Mouse (Mus musculus) forebrain, embryonic 11.5 days (tissue): ENCODE data around the gene Hibch. TPM values are rescaled to one million over a fixed set of nuclear protein-coding genes. Genes with fewer than 3 reads are reported as not detected.

Experiments used
- ATAC-seq: fragments of 200-750 bp; cut with Nextera tagmentation; replicated peaks from 2 replicates; pipeline ENCODE4 v1.8.0; 2017; ENCODE audit warnings: moderate TSS enrichment; ENCODE audit not compliant: low FRiP score
- DNase-seq: peaks from one replicate; pipeline ENCODE4 v3.0.0-alpha.2; 2017; ENCODE audit warnings: low spot score
- H3K27ac ChIP-seq: fragments of 300-500 bp; sonication (generic); 2 replicates; pipeline ENCODE4 v1.5.1; 2014; ENCODE audit warnings: low read depth, low read length
- H3K27me3 ChIP-seq: fragments of 300-500 bp; sonication (generic); 2 replicates; pipeline ENCODE4 v1.6.1; 2014; ENCODE audit warnings: mild to moderate bottlenecking, low read length, mixed read lengths; ENCODE audit not compliant: control insufficient read depth, insufficient read depth
- H3K36me3 ChIP-seq: fragments of 300-500 bp; sonication (generic); 2 replicates; pipeline ENCODE4 v1.6.1; 2014; ENCODE audit warnings: mild to moderate bottlenecking, low read length, moderate library complexity, mixed read lengths; ENCODE audit not compliant: control insufficient read depth, insufficient read depth
- H3K4me1 ChIP-seq: fragments of 300-500 bp; sonication (generic); replicated peaks from 2 replicates; pipeline ENCODE4 v1.6.1; 2014; ENCODE audit warnings: low read length, mixed read lengths; ENCODE audit not compliant: control insufficient read depth, insufficient read depth
- H3K4me2 ChIP-seq: fragments of 300-500 bp; sonication (generic); 2 replicates; pipeline ENCODE4 v1.6.1; 2014; ENCODE audit warnings: low read depth, mild to moderate bottlenecking, low read length, moderate library complexity, mixed read lengths; ENCODE audit not compliant: severe bottlenecking
- H3K4me3 ChIP-seq: fragments of 300-500 bp; sonication (generic); 2 replicates; pipeline ENCODE4 v1.5.1; 2014; ENCODE audit warnings: low read depth, low read length
- H3K9ac ChIP-seq: fragments of 300-500 bp; sonication (generic); 2 replicates; pipeline ENCODE4 v1.6.1; 2014; ENCODE audit warnings: low read length
- H3K9me3 ChIP-seq: fragments of 300-500 bp; sonication (generic); 2 replicates; pipeline ENCODE4 v1.6.1; 2016; ENCODE audit warnings: low read length, mixed read lengths; ENCODE audit not compliant: control insufficient read depth
- WGBS: fragments of 180-500 bp; shearing (Covaris S2); extraction: QIAGEN DNeasy Blood & Tissue Kit; methylation state at CpG from one replicate; pipeline ENCODE4 v1.1.7; 2014; 5-methylcytosine and 5-hydroxymethylcytosine counted together
- polyA plus RNA-seq: library from polyadenylated mRNA; unstranded; fragments of >200 nt; fragmentation: Nextera tagmentation; extraction: Ambion mirVana; gene quantifications from 2 replicates; pipeline ENCODE4 v1.2.1, GENCODE M21; 2014

Gene Hibch
- polyA plus RNA-seq, 1 experiment from 2014 or later: 24.1 TPM

DNA sequence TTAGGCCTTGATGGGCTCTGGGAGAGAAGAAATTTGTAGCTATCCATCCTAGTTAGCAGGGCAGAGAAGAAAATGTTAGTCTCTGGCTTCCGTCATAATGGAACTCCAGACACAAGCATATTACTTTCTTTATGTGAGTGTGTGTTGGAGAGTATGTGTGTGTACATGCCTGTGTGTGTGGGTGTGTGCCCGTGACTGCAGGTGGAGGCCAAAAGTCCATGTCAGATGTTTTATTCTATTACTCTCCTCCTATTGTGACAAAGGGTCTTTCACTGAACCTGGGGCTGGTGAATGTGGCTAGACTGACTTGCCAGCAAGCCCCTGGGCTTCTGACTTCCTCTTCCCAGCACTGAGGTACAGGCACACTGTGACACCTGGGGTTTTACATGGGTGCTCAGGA is 109.7 kb downstream of the Hibch start:
- Histone ChIP-seq H3K4me2 (no peak overlapping the region), H3K4me3 (no peak overlapping the region), H3K27me3 (no peaks in the 10 kb centered on the region), H3K9ac (no peak overlapping the region), H3K36me3 (no peaks in the 10 kb centered on the region), H3K4me1 (no peaks in the 10 kb centered on the region; the same call in 1 of the 2 replicates), H3K9me3 (no peaks in the 10 kb centered on the region), H3K27ac (no peak overlapping the region)
- WGBS: 88% methylated on average over 2 of the region's 2 CpGs
- ATAC-seq: no peak
- no peak for DNase-seq

DNA sequence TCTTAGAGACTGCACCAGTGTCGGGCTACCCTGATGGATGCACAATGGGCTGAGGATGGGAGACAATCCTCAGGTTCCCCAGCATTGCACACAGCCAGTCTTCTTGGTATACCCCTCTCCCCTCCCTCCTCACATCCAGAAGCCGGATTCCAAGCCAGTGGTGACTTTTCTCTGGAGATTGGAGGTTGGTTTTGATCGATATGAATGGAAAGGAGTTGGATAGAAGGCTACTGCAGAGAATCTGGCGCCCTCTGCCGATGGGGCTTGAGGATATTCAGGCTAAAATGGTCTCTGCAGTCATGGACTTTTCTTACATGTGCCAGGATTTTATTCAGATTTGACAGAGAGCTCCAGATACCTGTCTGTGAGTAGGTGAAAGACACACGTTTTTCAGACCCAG is 110.4 kb downstream of the Hibch start:
- no peak for ATAC-seq
- H3K9ac ChIP-seq: no peak overlapping the region
- H3K4me2 ChIP-seq: no peak overlapping the region
- H3K27ac ChIP-seq: no peak overlapping the region
- WGBS: 33% methylated on average over 6 of the region's 6 CpGs
- H3K36me3 ChIP-seq: no peaks in the 10 kb centered on the region
- H3K4me3 ChIP-seq: no peak overlapping the region
- no peaks in the 10 kb centered on the region; the same call in 1 of the 2 replicates for H3K4me1 ChIP-seq
- H3K9me3 ChIP-seq: no peaks in the 10 kb centered on the region
- DNase-seq: peak; percentile 58
- H3K27me3 ChIP-seq: no peaks in the 10 kb centered on the region

DNA sequence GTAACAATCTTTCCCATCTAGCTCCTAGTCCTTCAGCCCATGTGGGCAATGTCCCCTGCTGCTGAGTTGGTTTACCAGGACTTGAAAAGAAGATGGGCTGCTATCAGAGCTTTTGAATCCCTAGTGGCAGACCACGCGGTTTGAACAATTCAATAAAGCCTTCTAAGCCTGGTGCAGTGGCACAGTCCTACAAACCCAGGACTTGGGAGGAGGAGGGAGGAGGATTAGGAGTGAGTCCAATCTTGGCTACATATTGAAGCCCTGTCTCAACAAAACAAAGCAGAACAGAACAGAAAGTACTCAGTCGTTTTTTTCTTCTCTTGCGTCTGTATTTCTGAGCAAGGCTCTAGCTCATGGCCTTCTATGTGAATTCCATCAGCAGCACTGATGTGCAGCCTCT is 112.0 kb downstream of the Hibch start:
- no peaks in the 10 kb centered on the region; the same call in 1 of the 2 replicates for H3K4me1 ChIP-seq
- no peaks in the 10 kb centered on the region for H3K36me3 ChIP-seq
- H3K4me3 ChIP-seq: no peak overlapping the region
- H3K27ac ChIP-seq: no peak overlapping the region
- ATAC-seq (no peak), DNase-seq (no peak)
- H3K27me3 ChIP-seq: no peaks in the 10 kb centered on the region
- 72% methylated on average over 4 of the region's 4 CpGs for WGBS
- no peak overlapping the region for H3K9ac ChIP-seq
- H3K4me2 ChIP-seq: no peak overlapping the region
- no peaks in the 10 kb centered on the region for H3K9me3 ChIP-seq

DNA sequence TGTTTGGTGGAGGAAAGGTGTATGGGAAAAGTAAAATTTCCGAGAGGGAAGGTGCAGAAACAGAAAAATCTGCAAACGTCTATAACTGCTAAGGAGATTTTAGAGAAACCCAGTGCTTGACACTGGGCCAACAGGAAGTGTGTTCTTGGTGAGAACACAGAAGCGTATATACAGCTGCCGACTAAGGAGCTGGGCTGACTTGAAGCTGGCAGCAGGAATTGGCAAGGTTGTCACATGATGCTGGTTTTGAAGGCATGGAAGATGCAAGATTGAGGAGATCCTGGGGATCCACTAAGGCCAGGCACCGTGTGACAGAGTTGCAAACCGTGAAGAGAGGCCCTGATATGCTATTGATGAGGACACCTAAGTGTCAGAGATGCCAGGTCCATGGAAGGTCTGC is 115.5 kb downstream of the Hibch start:
- no peak overlapping the region for H3K4me3 ChIP-seq
- DNase-seq (no peak), ATAC-seq (no peak)
- H3K9me3 ChIP-seq: no peaks in the 10 kb centered on the region
- no peaks in the 10 kb centered on the region for H3K27me3 ChIP-seq
- H3K4me1 ChIP-seq: no peaks in the 10 kb centered on the region
- H3K36me3 ChIP-seq: no peaks in the 10 kb centered on the region
- no peak overlapping the region for H3K27ac ChIP-seq
- H3K4me2 ChIP-seq: no peak overlapping the region
- H3K9ac ChIP-seq: no peak overlapping the region
- 77% methylated on average over 6 of the region's 6 CpGs for WGBS

DNA sequence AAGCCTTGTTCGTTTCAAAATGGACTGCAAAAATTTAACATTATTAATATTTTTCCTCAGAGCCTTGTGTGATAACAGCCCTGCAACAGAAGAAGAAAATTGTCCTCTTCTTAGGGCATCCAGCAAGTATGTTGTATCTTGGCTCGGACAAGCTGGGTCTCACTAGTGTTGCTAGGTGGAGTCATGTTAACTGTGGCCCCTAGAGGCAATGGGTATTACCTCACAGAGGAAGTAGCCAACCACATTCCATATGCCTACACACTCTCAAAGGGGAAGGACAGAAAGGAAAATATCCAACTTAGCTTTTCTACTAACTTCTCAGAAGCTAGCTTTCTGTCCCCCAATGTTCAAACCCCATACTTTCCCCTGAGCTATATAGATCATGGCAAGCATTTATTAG is 118.4 kb downstream of the Hibch start:
- Histone ChIP-seq H3K4me3 (no peak overlapping the region), H3K27ac (no peak overlapping the region), H3K4me1 (no peaks in the 10 kb centered on the region), H3K36me3 (no peaks in the 10 kb centered on the region), H3K9me3 (no peaks in the 10 kb centered on the region), H3K27me3 (no peaks in the 10 kb centered on the region), H3K4me2 (no peak overlapping the region), H3K9ac (no peak overlapping the region)
- DNase-seq (no peak), ATAC-seq (no peak)
- WGBS: 78% methylated on average over 2 of the region's 2 CpGs

DNA sequence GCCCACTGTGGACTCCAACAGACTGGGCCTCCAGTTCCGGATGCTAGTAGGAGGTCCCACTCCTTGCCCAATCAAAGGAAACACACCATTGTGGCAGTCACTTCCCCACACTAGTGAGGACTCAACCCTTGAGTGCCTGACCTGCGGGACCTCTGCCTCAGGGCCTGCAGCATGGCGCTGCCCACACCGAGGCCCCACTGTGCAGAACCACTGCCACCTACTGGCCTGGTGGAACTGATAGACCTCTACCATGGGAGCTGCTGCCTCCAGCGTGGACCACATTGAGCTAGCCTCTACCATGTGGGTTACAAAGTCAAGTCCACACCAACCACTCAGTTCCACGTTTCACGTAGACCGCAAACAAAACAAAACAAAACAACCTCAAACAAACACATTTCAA is 119.9 kb downstream of the Hibch start:
- Histone ChIP-seq H3K36me3 (no peaks in the 10 kb centered on the region), H3K27me3 (no peaks in the 10 kb centered on the region), H3K4me1 (no peaks in the 10 kb centered on the region), H3K4me3 (no peak overlapping the region), H3K9me3 (no peaks in the 10 kb centered on the region), H3K27ac (no peak overlapping the region), H3K4me2 (no peak overlapping the region), H3K9ac (no peak overlapping the region)
- DNase-seq: no peak
- no peak for ATAC-seq
- WGBS: 67% methylated on average over 8 of the region's 8 CpGs

Other genes with a start within 250 kb of the Hibch start
- gene Nemp2, start 214.2 kb upstream of the Hibch start, polyA plus RNA-seq: 11.6 and 14.5 TPM in 2 replicates
- gene Mfsd6, start 117.5 kb upstream of the Hibch start, polyA plus RNA-seq: 2.1 and 2.7 TPM in 2 replicates
- gene Inpp1, start 27.2 kb upstream of the Hibch start, polyA plus RNA-seq: 10.4 and 13.8 TPM in 2 replicates
- 2.8 TPM in 2 replicates for gene 1700019D03Rik, start 175.2 kb downstream of the Hibch start, polyA plus RNA-seq
- 0.09 and 0.24 TPM in 2 replicates for gene Mstn, start 216.7 kb downstream of the Hibch start, polyA plus RNA-seq